Mouse (Mus musculus) fat pad, adult 2 months (tissue): ENCODE results near the gene Dlg1.

Experiments used
- DNase-seq: peaks from one replicate; pipeline ENCODE4 v3.0.0-alpha.2; 2011; ENCODE audit warnings: low read depth, low spot score; ENCODE audit errors: extremely low read depth

The Dlg1 gene

DNA sequence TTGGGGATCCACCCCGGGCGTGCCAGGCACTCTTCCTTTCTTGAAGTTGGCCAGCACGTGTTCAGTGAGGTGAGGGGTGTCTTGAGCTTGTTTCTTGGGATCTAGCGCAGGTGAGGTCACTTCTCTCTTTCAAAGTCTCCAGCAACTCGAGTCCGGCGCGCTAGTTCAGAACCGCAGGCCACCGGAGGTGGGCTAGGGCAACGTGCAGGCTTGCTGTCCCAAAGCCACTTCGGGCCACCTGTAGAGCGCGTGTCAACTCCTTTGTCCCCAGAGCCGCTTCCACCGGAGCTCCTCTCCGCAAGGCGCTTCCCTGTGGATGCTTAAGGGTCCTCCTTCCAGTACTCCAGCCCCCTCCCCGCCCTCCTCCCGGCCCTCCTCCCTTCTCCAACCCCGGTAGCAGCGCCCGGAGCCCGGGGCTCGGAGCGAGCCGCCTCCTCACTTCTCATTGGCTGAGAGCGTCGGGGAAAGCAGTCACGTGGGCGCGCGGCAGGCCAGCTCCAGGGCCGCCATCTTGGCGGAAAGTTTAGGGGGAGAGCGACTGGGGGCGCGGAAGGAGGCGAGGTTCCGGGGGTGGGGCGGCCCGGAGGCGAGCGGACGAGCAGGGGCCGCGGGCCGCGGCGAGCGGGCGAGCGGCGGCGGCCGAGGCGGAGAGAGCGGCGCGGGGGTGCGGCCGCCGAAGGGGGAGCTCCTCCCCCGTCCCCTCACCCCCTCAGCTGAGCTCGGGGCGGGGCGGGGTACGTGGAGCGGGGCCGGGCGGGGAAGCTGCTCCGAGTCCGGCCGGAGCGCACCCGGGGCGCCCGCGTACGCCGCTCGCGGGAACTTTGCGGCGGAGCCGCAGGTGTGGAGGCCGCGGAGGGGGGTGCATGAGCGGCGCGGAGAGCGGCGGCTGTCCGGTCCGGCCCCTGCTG, at the start of gene Dlg1:
Gene Dlg1, plus strand, starts transcription at position 65 of the 908 bp plus-strand sequence.
- no peak for DNase-seq

- DNase-seq, result no peak
Observed at GRCm38 (mm10) chr16:31616382-31616781, 46.9 kb upstream of the Dlg1 start.

GRCm38 (mm10) chr16:31617128-31617527, 46.1 kb upstream of the Dlg1 start:
- DNase-seq, result no peak

- no peak for DNase-seq
Observed at GRCm38 (mm10) chr16:31617823-31618371, 45.3 kb upstream of the Dlg1 start.

DNA sequence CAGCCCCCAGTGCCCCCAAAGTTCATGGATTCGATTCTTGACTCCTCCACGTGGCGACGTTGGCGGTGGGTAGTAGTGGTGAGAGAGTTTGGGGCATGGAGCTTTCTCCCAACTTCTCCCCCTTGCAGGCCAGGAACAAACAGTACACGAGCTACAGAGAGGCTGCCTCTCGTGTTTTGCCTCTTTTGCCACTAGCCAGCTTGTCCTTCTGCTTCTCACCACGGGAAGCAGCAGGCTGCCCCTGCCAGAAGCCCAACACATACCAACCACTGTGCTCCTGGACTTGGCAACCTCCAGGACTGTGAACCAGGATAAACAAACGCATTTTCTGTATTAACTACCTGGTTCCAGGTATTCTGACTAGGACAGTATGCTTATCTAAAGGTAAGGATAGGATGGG, 44.6 kb upstream of the Dlg1 start:
- no peak for DNase-seq

- DNase-seq, result no peak
Observed at GRCm38 (mm10) chr16:31619675-31620335, 43.4 kb upstream of the Dlg1 start.

DNA sequence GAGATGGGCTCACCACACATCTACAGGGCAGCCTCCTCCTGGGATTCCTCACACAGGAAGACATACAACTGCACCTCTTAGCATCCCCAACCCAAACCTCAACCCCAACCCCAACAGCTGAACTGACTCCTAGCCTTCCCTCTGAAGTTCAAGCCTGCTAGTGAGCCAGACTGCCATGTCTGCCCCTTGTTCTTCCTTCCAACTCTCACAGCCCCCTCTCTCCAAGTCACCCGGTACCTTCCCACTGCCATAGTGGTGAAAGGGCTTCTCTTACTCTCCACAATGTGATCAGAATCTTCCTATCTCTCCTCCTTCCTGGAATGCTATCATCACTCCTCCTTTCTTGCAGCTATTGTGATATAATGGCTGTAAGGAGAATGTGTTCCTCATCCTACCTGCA, 40.9 kb upstream of the Dlg1 start:
- DNase-seq, result no peak

GRCm38 (mm10) chr16:31623136-31623535, 40.1 kb upstream of the Dlg1 start:
- DNase-seq, result no peak

- DNase-seq, result no peak
Observed at GRCm38 (mm10) chr16:31624749-31625148, 38.5 kb upstream of the Dlg1 start.

DNA sequence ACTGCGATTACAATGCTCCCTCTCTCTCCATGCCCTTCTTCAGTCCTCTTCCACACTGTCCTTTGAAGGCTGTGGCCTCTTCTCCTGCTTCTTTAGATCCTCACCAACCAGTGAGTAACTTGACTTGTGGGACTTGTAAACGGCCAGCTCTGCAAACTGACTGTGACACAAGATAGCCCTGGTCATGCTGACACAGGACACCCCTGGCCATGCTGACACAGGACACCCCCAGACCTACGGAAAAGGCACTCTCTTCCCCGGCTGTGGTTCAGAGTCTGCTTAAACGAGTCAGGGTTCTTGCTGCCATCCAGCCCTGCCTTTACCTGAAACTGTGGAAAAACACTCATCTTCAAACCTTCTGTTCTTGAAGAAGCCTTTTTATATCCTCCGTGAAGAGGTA, 36.9 kb upstream of the Dlg1 start:
- no peak for DNase-seq

DNA sequence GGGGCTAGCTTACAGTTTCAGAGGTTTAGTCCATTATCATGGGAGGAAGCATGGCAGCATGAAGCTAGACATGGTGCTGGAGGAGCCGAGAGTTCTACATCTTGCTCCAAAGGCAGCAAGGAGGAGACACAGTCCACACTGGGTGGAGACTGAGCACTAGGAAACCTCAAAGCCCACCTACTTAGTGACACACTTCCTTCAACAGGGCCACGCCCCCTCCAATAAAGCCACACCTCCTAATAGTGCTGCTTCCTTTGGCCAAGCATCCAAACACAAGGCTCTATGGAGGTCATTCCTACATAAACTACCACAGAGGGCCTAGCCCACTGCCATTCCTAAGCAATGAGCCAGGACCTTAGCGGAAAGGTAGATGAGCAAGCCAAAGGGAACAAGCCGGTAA, 32.9 kb upstream of the Dlg1 start:
- no peak for DNase-seq

DNA sequence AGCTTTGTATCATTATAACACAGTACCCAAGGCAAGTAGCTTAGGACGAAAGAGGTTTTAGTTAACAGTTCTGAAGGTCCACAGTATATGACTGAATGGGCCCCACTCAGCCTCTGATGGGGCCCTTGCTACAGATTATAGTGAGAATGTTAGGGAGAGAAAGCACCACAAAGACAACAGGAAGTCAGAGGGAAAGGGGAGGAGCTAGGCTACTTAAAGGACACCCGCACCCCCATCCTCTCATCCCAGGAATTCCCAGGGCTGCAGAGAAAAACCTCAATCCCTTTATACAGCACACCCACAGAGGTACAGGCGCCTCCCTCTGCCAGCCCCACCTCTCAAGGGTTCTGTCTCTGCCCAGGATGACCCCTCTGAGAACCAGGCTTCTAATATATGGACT, 32.2 kb upstream of the Dlg1 start:
- DNase-seq, result no peak

DNA sequence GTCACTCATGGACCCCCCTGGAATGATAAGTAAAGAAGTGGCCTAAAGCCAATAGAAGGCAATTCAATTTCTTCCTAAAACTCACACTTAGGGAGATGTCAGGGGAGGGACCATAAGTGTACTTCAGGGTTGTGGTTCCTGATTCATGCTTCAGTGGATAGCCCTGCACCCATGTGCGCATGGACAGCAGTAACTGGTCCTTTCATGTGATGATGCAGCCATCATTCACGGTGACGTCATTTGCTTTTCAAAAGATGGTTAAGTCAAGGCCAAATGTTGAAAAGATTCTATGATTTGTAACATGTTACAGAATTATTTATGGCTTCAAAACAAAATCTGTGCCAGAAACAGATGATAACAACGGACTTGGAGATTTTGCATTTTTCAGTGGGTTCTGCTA, 28.9 kb upstream of the Dlg1 start:
- no peak for DNase-seq

GRCm38 (mm10) chr16:31638393-31638792, 24.9 kb upstream of the Dlg1 start:
- no peak for DNase-seq

DNA sequence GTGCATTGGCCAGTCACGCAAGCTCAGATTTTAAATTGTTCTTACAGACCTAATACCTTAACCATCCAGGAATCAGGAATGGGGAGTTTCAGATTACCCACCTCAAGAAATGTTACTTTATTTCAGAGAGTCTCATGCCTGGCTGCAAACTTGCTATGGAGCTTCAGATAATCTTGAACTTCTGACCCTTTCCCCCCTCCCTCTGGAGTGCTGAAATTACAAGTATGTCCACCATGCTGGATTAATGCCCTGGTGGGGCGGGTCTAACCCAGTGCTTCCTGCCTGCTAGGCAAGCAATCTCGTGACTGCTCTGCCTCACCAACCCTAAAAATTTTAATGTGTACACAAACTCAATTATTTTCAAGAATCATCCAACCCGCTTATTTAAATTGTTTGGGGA, 23.3 kb upstream of the Dlg1 start:
- DNase-seq, result no peak

DNA sequence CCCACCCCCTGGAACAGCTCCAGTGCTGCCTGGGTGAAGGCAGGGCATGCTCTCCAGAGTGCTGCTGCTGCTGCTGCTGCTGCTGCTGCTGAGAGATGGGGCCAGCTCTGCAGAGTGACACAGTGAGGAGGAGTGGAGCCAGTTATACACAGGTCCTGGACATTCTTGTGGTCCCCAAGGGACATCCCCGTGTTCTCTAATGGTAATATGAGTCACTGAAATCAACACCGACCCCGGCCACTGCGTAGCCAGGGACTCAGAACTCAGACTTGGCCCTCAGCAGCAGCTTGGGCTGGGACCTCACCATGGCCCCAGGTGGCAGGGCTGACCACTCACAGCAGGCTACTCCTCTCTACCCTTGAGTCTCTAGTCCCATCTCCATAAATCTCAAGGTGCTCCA, 21.5 kb upstream of the Dlg1 start:
- DNase-seq, result no peak

DNA sequence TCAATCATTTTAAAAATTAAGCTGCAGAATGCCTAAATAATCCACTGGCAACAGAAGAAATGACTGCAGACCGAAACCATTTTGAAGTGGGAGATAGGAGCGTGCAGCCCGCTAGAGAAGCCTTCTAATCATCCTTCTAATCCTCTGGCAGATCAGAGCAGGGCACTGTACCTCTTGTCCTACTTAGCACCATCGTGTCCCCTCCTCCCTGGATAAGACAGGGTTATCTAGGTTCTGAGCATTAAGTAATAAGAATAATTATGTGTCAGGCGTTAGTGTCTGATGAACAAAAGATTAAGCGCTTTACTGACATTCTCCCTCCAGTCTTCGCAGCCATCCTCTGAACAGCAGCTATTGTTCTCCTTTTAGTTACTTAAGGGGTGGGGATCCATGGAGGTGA, 16.0 kb upstream of the Dlg1 start:
- no peak for DNase-seq

GRCm38 (mm10) chr16:31650788-31651187, 12.5 kb upstream of the Dlg1 start:
- no peak for DNase-seq

- no peak for DNase-seq
Observed at GRCm38 (mm10) chr16:31651541-31651940, 11.7 kb upstream of the Dlg1 start.

GRCm38 (mm10) chr16:31652115-31652843, 11.0 kb upstream of the Dlg1 start:
- no peak for DNase-seq

- DNase-seq, result no peak
Observed at GRCm38 (mm10) chr16:31653616-31654015, 9.6 kb upstream of the Dlg1 start.
